Mouse (Mus musculus) CH12.LX (cell line): ENCODE results near the gene Sf3a2. TPM values are rescaled to one million over a fixed set of nuclear protein-coding genes. Genes with fewer than 3 reads are reported as not detected.

Experiments used
- DNase-seq: peaks from one replicate; pipeline ENCODE4 v3.0.0-alpha.2; 2013; ENCODE audit errors: extremely low read depth
- H3K27ac ChIP-seq: 2 replicates; pipeline ENCODE4 v1.5.1; 2012; ENCODE audit warnings: low read depth, mild to moderate bottlenecking, control low read depth, moderate library complexity; ENCODE audit not compliant: insufficient read depth
- H3K27me3 ChIP-seq: replicated peaks from 2 replicates; pipeline ENCODE3; 2012; ENCODE audit warnings: inconsistent platforms
- H3K36me3 ChIP-seq, 2 experiments: replicated peaks in 1 of 2; 2 replicates each; pipeline versions ENCODE3 to v1.6.1; 2012; ENCODE audit warnings: inconsistent platforms in 1 of 2, low read length in 1 of 2, mild to moderate bottlenecking in 1 of 2, mixed read lengths in 1 of 2, moderate library complexity in 1 of 2; ENCODE audit not compliant: control insufficient read depth in 1 of 2, insufficient read depth in 1 of 2
- H3K4me1 ChIP-seq, 2 experiments: 2 replicates each; pipeline ENCODE4 v1.6.1; 2012; ENCODE audit warnings: inconsistent platforms in 1 of 2, moderate library complexity in 1 of 2; ENCODE audit not compliant: insufficient read depth in 2 of 2, control insufficient read depth in 1 of 2
- H3K4me2 ChIP-seq: 2 replicates; pipeline ENCODE4 v1.6.1; 2012; ENCODE audit warnings: low read depth, mild to moderate bottlenecking, control low read depth; ENCODE audit not compliant: poor library complexity, insufficient read depth, severe bottlenecking
- H3K4me3 ChIP-seq, 3 experiments: fragments of 150-350 bp in 1 of 3; sonication (generic) in 1 of 3; replicated peaks in 1 of 3; 2 replicates each; pipeline versions ENCODE3 to v1.5.1; 2011 to 2012; ENCODE audit warnings: low read depth in 2 of 3, low read length in 2 of 3, mild to moderate bottlenecking in 2 of 3, moderate library complexity in 2 of 3, control low read depth in 1 of 3, improper control_type of control experiment in 1 of 3, inconsistent platforms in 1 of 3, mixed read lengths in 1 of 3; ENCODE audit not compliant: poor library complexity in 1 of 3
- H3K79me2 ChIP-seq: replicated peaks from 2 replicates; pipeline ENCODE4 v1.6.1; 2012; ENCODE audit warnings: mild to moderate bottlenecking, moderate library complexity; ENCODE audit not compliant: control insufficient read depth, poor library complexity, insufficient read depth, severe bottlenecking; ENCODE audit errors: extremely low read depth
- H3K9ac ChIP-seq: 2 replicates; pipeline ENCODE4 v1.6.1; 2012; ENCODE audit warnings: low read depth, mild to moderate bottlenecking, control low read depth, moderate library complexity; ENCODE audit not compliant: insufficient read depth
- H3K9me3 ChIP-seq: replicated peaks from 2 replicates; pipeline ENCODE3; 2012; ENCODE audit warnings: low read length, inconsistent platforms, mixed read lengths
- BHLHE40 ChIP-seq: IDR thresholded peaks from 2 replicates; pipeline ENCODE4 v1.6.1; 2011; ENCODE audit warnings: mild to moderate bottlenecking, low read depth, low read length, improper control_type of control experiment
- CHD1 ChIP-seq: IDR thresholded peaks from 2 replicates; pipeline ENCODE4 v1.6.1; 2012; ENCODE audit warnings: low read depth, low read length, improper control_type of control experiment, inconsistent platforms
- CTCF ChIP-seq, 2 experiments: IDR thresholded peaks in 1 of 2; conservative IDR thresholded peaks in 1 of 2; 2 replicates each; pipeline ENCODE4 v1.5.1; 2011 to 2012; ENCODE audit warnings: low read depth in 2 of 2, low read length in 2 of 2, improper control_type of control experiment in 1 of 2, inconsistent platforms in 1 of 2, mild to moderate bottlenecking in 1 of 2, moderate library complexity in 1 of 2
- ETS1 ChIP-seq: conservative IDR thresholded peaks from 2 replicates; pipeline ENCODE4 v1.6.1; 2012; ENCODE audit warnings: low read depth, mild to moderate bottlenecking, inconsistent platforms, low read length, improper control_type of control experiment, moderate library complexity
- HCFC1 ChIP-seq: IDR thresholded peaks from 2 replicates; pipeline ENCODE4 v1.6.1; 2012; ENCODE audit warnings: low read depth, mild to moderate bottlenecking, inconsistent platforms, low read length, improper control_type of control experiment
- JUN ChIP-seq: IDR thresholded peaks from 2 replicates; pipeline ENCODE4 v1.6.1; 2011; ENCODE audit warnings: low read depth, mild to moderate bottlenecking, low read length, improper control_type of control experiment, moderate library complexity; ENCODE audit not compliant: insufficient read depth
- KAT2A ChIP-seq: IDR thresholded peaks from 2 replicates; pipeline ENCODE4 v1.6.1; 2012; ENCODE audit warnings: low read length, improper control_type of control experiment, inconsistent platforms; ENCODE audit not compliant: insufficient replicate concordance
- MAZ ChIP-seq: IDR thresholded peaks from 2 replicates; pipeline ENCODE4 v1.6.1; 2012; ENCODE audit warnings: low read depth, mild to moderate bottlenecking, inconsistent platforms, low read length, improper control_type of control experiment, moderate library complexity
- MYC ChIP-seq: IDR thresholded peaks from 2 replicates; pipeline ENCODE4 v1.6.1; 2011; ENCODE audit warnings: low read depth, mild to moderate bottlenecking, improper control_type of control experiment, low read length
- NELFE ChIP-seq: IDR thresholded peaks from 2 replicates; pipeline ENCODE4 v1.6.1; 2011; ENCODE audit warnings: low read depth, low read length, improper control_type of control experiment
- POLR2A ChIP-seq: IDR thresholded peaks from 2 replicates; pipeline ENCODE4 v1.6.1; 2011; ENCODE audit warnings: low read depth, mild to moderate bottlenecking, improper control_type of control experiment, low read length
- POLR2AphosphoS2 ChIP-seq: IDR thresholded peaks from 2 replicates; pipeline ENCODE4 v1.6.1; 2011; ENCODE audit warnings: low read depth, low read length, improper control_type of control experiment
- RAD21 ChIP-seq: IDR thresholded peaks from 2 replicates; pipeline ENCODE4 v1.6.1; 2011; ENCODE audit warnings: low read depth, mild to moderate bottlenecking, low read length, improper control_type of control experiment, moderate library complexity
- SMC3 ChIP-seq: IDR thresholded peaks from 2 replicates; pipeline ENCODE4 v1.6.1; 2011; ENCODE audit warnings: low read depth, low read length, improper control_type of control experiment
- TCF12 ChIP-seq: IDR thresholded peaks from 2 replicates; pipeline ENCODE4 v1.6.1; 2014; ENCODE audit warnings: low read depth, mild to moderate bottlenecking, inconsistent platforms, low read length, improper control_type of control experiment
- UBTF ChIP-seq: IDR thresholded peaks from 2 replicates; pipeline ENCODE4 v1.6.1; 2012; ENCODE audit warnings: low read depth, mild to moderate bottlenecking, inconsistent platforms, low read length, improper control_type of control experiment, moderate library complexity
- USF1 ChIP-seq: IDR thresholded peaks from 2 replicates; pipeline ENCODE4 v1.6.1; 2014; ENCODE audit warnings: low read depth, mild to moderate bottlenecking, inconsistent platforms, low read length, improper control_type of control experiment
- ZC3H11A ChIP-seq: IDR thresholded peaks from 2 replicates; pipeline ENCODE4 v1.6.1; 2012; ENCODE audit warnings: low read depth, mild to moderate bottlenecking, inconsistent platforms, low read length, improper control_type of control experiment
- ZMIZ1 ChIP-seq: IDR thresholded peaks from 2 replicates; pipeline ENCODE4 v1.6.1; 2012; ENCODE audit warnings: low read depth, mild to moderate bottlenecking, inconsistent platforms, low read length, improper control_type of control experiment
- dilution Hi-C: fragments of 300-500 bp; cut with MboI; formaldehyde crosslinking; loops from 2 replicates; pipeline ENCODE4 v1.14.3; 2020; ENCODE audit warnings: low sequenced_read_pairs; ENCODE audit not compliant: extremely low pct_unique_long_range_greater_than_20kb, extremely low pct_ligation_motif_present
- in situ Hi-C: fragments of 300-500 bp; cut with MboI; formaldehyde crosslinking; loops from 3 replicates; pipeline ENCODE4 v1.14.3; 2019; ENCODE audit warnings: low sequenced_read_pairs, low pct_ligation_motif_present, low pct_unique_long_range_greater_than_20kb, mixed read lengths
- polyA plus RNA-seq: library from polyadenylated mRNA; unstranded; fragments of >175 nt; gene quantifications from 2 replicates; pipeline ENCODE4 v1.2.1, GENCODE M21; 2012; ENCODE audit warnings: low read depth; ENCODE audit not compliant: insufficient read length
- total RNA-seq, 2 experiments: library from RNA; depleted of rRNA; stranded (reverse); fragments of 300-350 nt in 1 of 2; fragments of >200 nt in 1 of 2; gene quantifications; 2 replicates each; pipeline ENCODE4 v1.2.3; 2012 to 2014

Sf3a2 gene
- total and polyA plus RNA-seq, 3 experiments = 12.4 to 153 (median 29.0) TPM

DNA sequence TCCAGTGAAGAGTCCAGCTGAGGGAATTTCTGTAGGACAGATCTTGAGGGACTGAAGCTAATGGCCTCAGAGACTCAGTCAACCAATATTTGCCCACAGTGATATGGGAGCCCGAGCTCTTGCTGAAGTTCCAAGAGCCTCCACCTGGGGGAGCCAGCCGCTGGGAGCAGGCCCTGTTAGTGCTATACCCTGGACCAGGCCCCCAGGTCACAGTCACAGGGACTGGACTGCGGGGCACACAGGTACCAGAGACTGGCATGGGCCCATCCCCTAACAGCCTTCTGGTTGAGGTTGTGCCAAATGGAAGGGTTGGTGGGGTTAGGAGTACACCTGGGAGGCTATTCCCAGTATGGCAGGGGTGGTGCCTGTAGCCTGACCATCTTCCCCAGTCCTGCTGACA, 7.9 kb downstream of the Sf3a2 start:
- in situ Hi-C loops (loop anchor here (10.0 kb wide), 1 partner anchor 189 kb away; no protein-coding TSS in a partner anchor), dilution Hi-C loops (no loop called here)
- Histone ChIP-seq H3K27ac (no peak overlapping the region), H3K9ac (no peak overlapping the region), H3K79me2 (peaks cover 9% of the 10 kb centered on the region), H3K4me3 (no peak overlapping the region), H3K27me3 (no peaks in the 10 kb centered on the region), H3K9me3 (peaks cover 5% of the 10 kb centered on the region), H3K36me3 (peaks cover 61 to 76% of the 10 kb centered on the region in 2 experiments), H3K4me1 (peaks cover 0 to 5% of the 10 kb centered on the region in 2 experiments; a peak in 2 of 4 replicates), H3K4me2 (no peak overlapping the region)
- DNase-seq = peak; percentile 62
- TF ChIP-seq POLR2AphosphoS2 = no peak
- no peak for TF ChIP-seq UBTF
- no peak for TF ChIP-seq NELFE
- peak; percentile 47 for TF ChIP-seq SMC3
- peak; percentile 33 for TF ChIP-seq RAD21
- TF ChIP-seq CHD1 = no peak
- TF ChIP-seq ZC3H11A = no peak
- TF ChIP-seq ETS1 = no peak
- TF ChIP-seq CTCF (conservative IDR thresholded peaks at IDR 0.05 in 1 of 2, IDR thresholded peaks at IDR 0.05 in 1 of 2; ENCODE audit: low read depth in 2 of 2, low read length in 2 of 2) = peak; percentile 48 to 60
- no peak for TF ChIP-seq ZMIZ1

DNA sequence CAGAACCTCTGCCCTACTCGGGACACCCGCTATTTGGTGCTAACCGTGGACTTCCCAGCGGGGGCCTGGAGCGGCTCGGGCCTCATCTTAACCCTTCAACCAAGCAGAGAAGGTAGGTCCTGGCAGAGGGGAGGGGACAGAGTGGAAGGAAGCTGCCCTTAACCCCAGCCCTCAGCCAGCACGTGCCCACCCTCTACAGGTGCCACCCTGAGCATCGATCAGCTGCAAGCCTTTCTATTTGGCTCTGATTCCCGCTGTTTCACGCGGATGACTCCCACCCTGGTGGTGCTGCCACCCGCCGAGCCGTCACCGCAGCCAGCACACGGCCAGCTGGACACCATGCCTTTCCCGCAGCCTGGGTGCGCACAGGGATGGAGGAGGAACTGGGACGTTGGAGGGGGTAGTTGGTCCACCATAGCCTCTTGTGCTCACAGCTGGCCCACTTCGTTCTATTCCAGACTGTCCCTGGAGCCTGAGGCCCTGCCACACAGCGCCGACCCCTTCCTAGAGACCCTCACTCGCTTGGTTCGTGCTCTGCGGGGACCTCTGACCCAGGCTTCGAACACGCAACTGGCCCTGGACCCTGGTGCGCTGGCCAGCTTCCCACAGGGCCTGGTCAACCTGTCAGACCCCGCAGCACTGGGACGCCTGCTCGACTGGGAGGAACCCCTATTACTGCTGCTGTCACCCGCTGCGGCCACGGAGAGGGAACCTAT, 8.5 kb downstream of the Sf3a2 start:
- Histone ChIP-seq H3K79me2 (peaks cover 3% of the 10 kb centered on the region), H3K4me3 (no peak overlapping the region), H3K9ac (no peak overlapping the region), H3K27ac (no peak overlapping the region), H3K9me3 (peaks cover 5% of the 10 kb centered on the region), H3K4me1 (no peaks in the 10 kb centered on the region), H3K36me3 (peaks cover 55 to 70% of the 10 kb centered on the region in 2 experiments), H3K27me3 (no peaks in the 10 kb centered on the region), H3K4me2 (no peak overlapping the region)
- dilution Hi-C loops (no loop called here), in situ Hi-C loops (loop anchor here (10.0 kb wide), 1 partner anchor 188 kb away; no protein-coding TSS in a partner anchor)
- TF ChIP-seq POLR2AphosphoS2 (no peak), MAZ (no peak), TCF12 (no peak), JUN (no peak), BHLHE40 (no peak), HCFC1 (no peak), ZC3H11A (no peak), CTCF (conservative IDR thresholded peaks at IDR 0.05 in 1 of 2, IDR thresholded peaks at IDR 0.05 in 1 of 2; ENCODE audit: low read depth in 2 of 2, low read length in 2 of 2) (no peak), POLR2A (no peak), KAT2A (no peak), MYC (no peak), USF1 (no peak)
- no peak for DNase-seq
